Mouse (Mus musculus) embryonic facial prominence, embryonic 14.5 days (tissue): Measurements from ENCODE around the gene Tead4. TPM values are rescaled to one million over a fixed set of nuclear protein-coding genes. Genes with fewer than 3 reads are reported as not detected.

Experiments used
- ATAC-seq: fragments of 200-750 bp; cut with Nextera tagmentation; 2 replicates; pipeline ENCODE4 v1.8.0; 2017; ENCODE audit warnings: low read depth, moderate number of reproducible peaks, moderate TSS enrichment
- DNase-seq: peaks from one replicate; pipeline ENCODE4 v3.0.0-alpha.2; 2015; ENCODE audit warnings: low spot score
- H3K27ac ChIP-seq: fragments of 300-500 bp; sonication (generic); replicated peaks from 2 replicates; pipeline ENCODE4 v1.5.1; 2014; ENCODE audit warnings: low read depth, mild to moderate bottlenecking, low read length, moderate library complexity
- H3K27me3 ChIP-seq: fragments of 300-500 bp; sonication (generic); replicated peaks from 2 replicates; pipeline ENCODE4 v1.6.1; 2014; ENCODE audit warnings: low read length; ENCODE audit not compliant: control insufficient read depth, insufficient read depth
- H3K36me3 ChIP-seq: fragments of 300-500 bp; sonication (generic); 2 replicates; pipeline ENCODE4 v1.6.1; 2014; ENCODE audit warnings: low read length, mixed read lengths; ENCODE audit not compliant: control insufficient read depth, insufficient read depth
- H3K4me1 ChIP-seq: fragments of 300-500 bp; sonication (generic); 2 replicates; pipeline ENCODE4 v1.6.1; 2014; ENCODE audit warnings: antibody characterized with exemption, low read length; ENCODE audit not compliant: control insufficient read depth, insufficient read depth
- H3K4me2 ChIP-seq: fragments of 300-500 bp; sonication (generic); 2 replicates; pipeline ENCODE4 v1.6.1; 2014; ENCODE audit warnings: low read depth, mild to moderate bottlenecking, low read length, moderate library complexity, mixed read lengths
- H3K4me3 ChIP-seq: fragments of 300-500 bp; sonication (generic); 2 replicates; pipeline ENCODE4 v1.5.1; 2014; ENCODE audit warnings: low read depth, mild to moderate bottlenecking, low read length
- H3K9ac ChIP-seq: fragments of 300-500 bp; sonication (generic); 2 replicates; pipeline ENCODE4 v1.6.1; 2014; ENCODE audit warnings: low read depth, mild to moderate bottlenecking, low read length, moderate library complexity, mixed read lengths
- H3K9me3 ChIP-seq: fragments of 300-500 bp; sonication (generic); 2 replicates; pipeline ENCODE4 v1.6.1; 2016; ENCODE audit warnings: low read length; ENCODE audit not compliant: control insufficient read depth
- WGBS: fragments of 180-500 bp; shearing (Covaris S2); extraction: QIAGEN DNeasy Blood & Tissue Kit; methylation state at CpG from one replicate; pipeline ENCODE4 v1.1.7; 2014; 5-methylcytosine and 5-hydroxymethylcytosine counted together
- polyA plus RNA-seq: library from polyadenylated mRNA; unstranded; fragments of >200 nt; fragmentation: Nextera tagmentation; extraction: Ambion mirVana; gene quantifications from 2 replicates; pipeline ENCODE4 v1.2.1, GENCODE M21; 2014

The Tead4 gene
- polyA plus RNA-seq, 1 experiment from 2014 or later = 8.9 TPM

- no peak overlapping the region for H3K4me3 ChIP-seq
- WGBS = 33% methylated on average over 5 of the region's 5 CpGs
- no peak overlapping the region for H3K27ac ChIP-seq
- H3K9me3 ChIP-seq = no peaks in the 10 kb centered on the region
- H3K9ac ChIP-seq = no peak overlapping the region
- H3K36me3 ChIP-seq = no peaks in the 10 kb centered on the region
- no peaks in the 10 kb centered on the region for H3K27me3 ChIP-seq
- ATAC-seq = no peak; the same call in 1 of the 2 replicates
- no peak for DNase-seq
- peaks cover 6% of the 10 kb centered on the region for H3K4me1 ChIP-seq
- no peak overlapping the region for H3K4me2 ChIP-seq
These were observed 21.0 kb downstream of the Tead4 start for GRCm38 (mm10) chr6:128279608-128280007.

GRCm38 (mm10) chr6:128279099-128279498 lies 21.5 kb downstream of the Tead4 start:
- DNase-seq (no peak), ATAC-seq (no peak)
- Histone ChIP-seq H3K9ac (no peak overlapping the region), H3K9me3 (no peaks in the 10 kb centered on the region), H3K27me3 (no peaks in the 10 kb centered on the region), H3K4me2 (no peak overlapping the region), H3K4me1 (peaks cover 6% of the 10 kb centered on the region), H3K36me3 (no peaks in the 10 kb centered on the region), H3K4me3 (no peak overlapping the region), H3K27ac (no peak overlapping the region)
- 72% methylated on average over 4 of the region's 4 CpGs for WGBS

GRCm38 (mm10) chr6:128277132-128278085 lies 23.2 kb downstream of the Tead4 start:
- ATAC-seq (no peak), DNase-seq (no peak)
- Histone ChIP-seq H3K27me3 (no peaks in the 10 kb centered on the region), H3K36me3 (no peaks in the 10 kb centered on the region), H3K4me2 (no peak overlapping the region), H3K4me1 (peaks cover 6% of the 10 kb centered on the region), H3K4me3 (no peak overlapping the region), H3K9me3 (no peaks in the 10 kb centered on the region), H3K9ac (no peak overlapping the region), H3K27ac (no peak overlapping the region)
- WGBS = 63% methylated on average over 11 of the region's 11 CpGs

GRCm38 (mm10) chr6:128276349-128276748 lies 24.3 kb downstream of the Tead4 start:
- Histone ChIP-seq H3K36me3 (no peaks in the 10 kb centered on the region), H3K4me3 (no peak overlapping the region), H3K9me3 (no peaks in the 10 kb centered on the region), H3K27ac (no peak overlapping the region), H3K4me2 (no peak overlapping the region), H3K9ac (no peak overlapping the region), H3K27me3 (no peaks in the 10 kb centered on the region), H3K4me1 (peaks cover 6% of the 10 kb centered on the region)
- no peak for ATAC-seq
- no peak for DNase-seq
- 91% methylated on average over 6 of the region's 6 CpGs for WGBS

- H3K27me3 ChIP-seq = no peaks in the 10 kb centered on the region
- ATAC-seq (peak; percentile 28; the same call in 1 of the 2 replicates), DNase-seq (no peak)
- H3K4me1 ChIP-seq = peaks cover 2% of the 10 kb centered on the region
- no peak overlapping the region for H3K9ac ChIP-seq
- no peak overlapping the region for H3K4me2 ChIP-seq
- no peaks in the 10 kb centered on the region for H3K9me3 ChIP-seq
- H3K4me3 ChIP-seq = no peak overlapping the region
- no peak overlapping the region for H3K27ac ChIP-seq
- WGBS = 92% methylated on average over 8 of the region's 8 CpGs
- H3K36me3 ChIP-seq = no peaks in the 10 kb centered on the region
These were observed 25.0 kb downstream of the Tead4 start for GRCm38 (mm10) chr6:128275506-128276064.

GRCm38 (mm10) chr6:128273507-128273906 lies 27.1 kb downstream of the Tead4 start:
- H3K4me2 ChIP-seq = no peak overlapping the region

GRCm38 (mm10) chr6:128272754-128273153 lies 27.9 kb downstream of the Tead4 start:
- Histone ChIP-seq H3K4me3 (no peak overlapping the region), H3K9ac (no peak overlapping the region), H3K4me1 (no peaks in the 10 kb centered on the region), H3K27ac (no peak overlapping the region), H3K9me3 (no peaks in the 10 kb centered on the region), H3K4me2 (no peak overlapping the region), H3K36me3 (no peaks in the 10 kb centered on the region), H3K27me3 (no peaks in the 10 kb centered on the region)
- ATAC-seq = no peak
- WGBS = 91% methylated on average over 17 of the region's 17 CpGs
- no peak for DNase-seq

More at GRCm38 (mm10) chr6:128273507-128273906, 27.1 kb downstream of the Tead4 start:
- ATAC-seq (no peak), DNase-seq (no peak)
- H3K27ac ChIP-seq = no peak overlapping the region
- no peaks in the 10 kb centered on the region for H3K4me1 ChIP-seq
- no peak overlapping the region for H3K9ac ChIP-seq
- H3K36me3 ChIP-seq = no peaks in the 10 kb centered on the region
- 85% methylated on average over 1 of the region's 1 CpGs for WGBS
- H3K4me3 ChIP-seq = no peak overlapping the region
- H3K9me3 ChIP-seq = no peaks in the 10 kb centered on the region
- no peaks in the 10 kb centered on the region for H3K27me3 ChIP-seq

- Histone ChIP-seq H3K36me3 (no peaks in the 10 kb centered on the region), H3K27me3 (no peaks in the 10 kb centered on the region), H3K9ac (no peak overlapping the region), H3K9me3 (no peaks in the 10 kb centered on the region), H3K27ac (no peak overlapping the region), H3K4me2 (no peak overlapping the region), H3K4me3 (no peak overlapping the region), H3K4me1 (no peaks in the 10 kb centered on the region)
- 76% methylated on average over 4 of the region's 4 CpGs for WGBS
- peak; percentile 34 for DNase-seq
- no peak for ATAC-seq
These were observed 30.8 kb downstream of the Tead4 start for GRCm38 (mm10) chr6:128269850-128270249.
